Mouse (Mus musculus): ENCODE data around the gene Gm43552.
"Not testable (repeated sequence)": the region's sequence is repeated elsewhere in the genome, so short reads cannot be mapped to it uniquely, and the experiment has no call there.

Gm43552 gene

GRCm38 (mm10) chr5:65492716-65493531, at the start of gene Gm43552:
TSS of gene Gm43552 (minus strand) at chr5:65492833.
- peak; percentile 97 for DNase-seq

GRCm38 (mm10) chr5:65541889-65542288, 49.3 kb upstream of the Gm43552 start:
- no peak for DNase-seq

- DNase-seq, result no peak
Measured at GRCm38 (mm10) chr5:65539786-65540185, 47.2 kb upstream of the Gm43552 start.

- DNase-seq, result no peak
Measured at GRCm38 (mm10) chr5:65538829-65539228, 46.2 kb upstream of the Gm43552 start.

GRCm38 (mm10) chr5:65538121-65538520, 45.5 kb upstream of the Gm43552 start:
- DNase-seq, result no peak

- DNase-seq, result peak; percentile 62
Measured at GRCm38 (mm10) chr5:65537420-65538071, 44.9 kb upstream of the Gm43552 start.

GRCm38 (mm10) chr5:65536751-65537419, 44.3 kb upstream of the Gm43552 start, which contains the start of the genes Smim14 and Ube2k:
TSS of gene Smim14 (minus strand) at chr5:65537184.
TSS of gene Ube2k (plus strand) at chr5:65537233.
- peak; percentile 96 for DNase-seq

GRCm38 (mm10) chr5:65536068-65536465, 43.4 kb upstream of the Gm43552 start:
- DNase-seq, result not testable (repeated sequence)

GRCm38 (mm10) chr5:65535457-65536067, 42.9 kb upstream of the Gm43552 start:
- peak; percentile 57 for DNase-seq

GRCm38 (mm10) chr5:65534496-65534895, 41.9 kb upstream of the Gm43552 start:
- DNase-seq, result no peak

- no peak for DNase-seq
Measured at GRCm38 (mm10) chr5:65531283-65531682, 38.6 kb upstream of the Gm43552 start.

GRCm38 (mm10) chr5:65525674-65526443, 33.2 kb upstream of the Gm43552 start:
- DNase-seq, result peak; percentile 37

GRCm38 (mm10) chr5:65524831-65525230, 32.2 kb upstream of the Gm43552 start:
- DNase-seq, result no peak

GRCm38 (mm10) chr5:65521803-65522202, 29.2 kb upstream of the Gm43552 start:
- DNase-seq, result peak; percentile 27

- peak; percentile 41 for DNase-seq
Measured at GRCm38 (mm10) chr5:65514635-65515278, 22.1 kb upstream of the Gm43552 start.

GRCm38 (mm10) chr5:65513506-65513905, 20.9 kb upstream of the Gm43552 start:
- no peak for DNase-seq

GRCm38 (mm10) chr5:65508395-65508794, 15.8 kb upstream of the Gm43552 start:
- DNase-seq, result no peak

GRCm38 (mm10) chr5:65505786-65506185, 13.2 kb upstream of the Gm43552 start:
- peak; percentile 67 for DNase-seq

- DNase-seq, result no peak
Measured at GRCm38 (mm10) chr5:65501407-65501806, 8.8 kb upstream of the Gm43552 start.

- DNase-seq, result no peak
Measured at GRCm38 (mm10) chr5:65500231-65500630, 7.6 kb upstream of the Gm43552 start.
